Mouse (Mus musculus) forebrain, embryonic 14.5 days (tissue): ENCODE data around the gene Rrp1b. TPM values are rescaled to one million over a fixed set of nuclear protein-coding genes. Genes with fewer than 3 reads are reported as not detected.

Experiments used
- ATAC-seq: fragments of 200-750 bp; cut with Nextera tagmentation; 2 replicates; pipeline ENCODE4 v1.8.0; 2017; ENCODE audit warnings: mild to moderate bottlenecking, moderate library complexity
- DNase-seq: peaks from one replicate; pipeline ENCODE4 v3.0.0-alpha.2; 2015; ENCODE audit warnings: low spot score
- H3K27ac ChIP-seq: fragments of 300-500 bp; sonication (generic); 2 replicates; pipeline ENCODE4 v1.5.1; 2014; ENCODE audit warnings: low read depth, mild to moderate bottlenecking, control low read depth, low read length, moderate library complexity
- H3K27me3 ChIP-seq: fragments of 300-500 bp; sonication (generic); replicated peaks from 2 replicates; pipeline ENCODE4 v1.6.1; 2014; ENCODE audit warnings: low read length, control low read depth, mixed read lengths; ENCODE audit not compliant: control insufficient read depth, insufficient read depth
- H3K36me3 ChIP-seq: fragments of 300-500 bp; sonication (generic); 2 replicates; pipeline ENCODE4 v1.6.1; 2014; ENCODE audit warnings: low read length, control low read depth; ENCODE audit not compliant: control insufficient read depth, insufficient read depth
- H3K4me1 ChIP-seq: fragments of 300-500 bp; sonication (generic); 2 replicates; pipeline ENCODE4 v1.6.1; 2014; ENCODE audit warnings: antibody characterized with exemption, low read length, control low read depth; ENCODE audit not compliant: control insufficient read depth, insufficient read depth
- H3K4me2 ChIP-seq: fragments of 300-500 bp; sonication (generic); 2 replicates; pipeline ENCODE4 v1.6.1; 2014; ENCODE audit warnings: mild to moderate bottlenecking, control low read depth, low read length
- H3K4me3 ChIP-seq: fragments of 300-500 bp; sonication (generic); 2 replicates; pipeline ENCODE4 v1.5.1; 2014; ENCODE audit warnings: low read depth, low read length, control low read depth
- H3K9ac ChIP-seq: fragments of 300-500 bp; sonication (generic); 2 replicates; pipeline ENCODE4 v1.6.1; 2014; ENCODE audit warnings: mild to moderate bottlenecking, low read length, control low read depth, moderate library complexity
- H3K9me3 ChIP-seq: fragments of 300-500 bp; sonication (generic); replicated peaks from 2 replicates; pipeline ENCODE4 v1.6.1; 2016; ENCODE audit warnings: low read length, control low read depth, mixed read lengths; ENCODE audit not compliant: control insufficient read depth
- WGBS: fragments of 180-500 bp; shearing (Covaris S2); extraction: QIAGEN DNeasy Blood & Tissue Kit; methylation state at CpG from one replicate; pipeline ENCODE4 v1.1.7; 2014; 5-methylcytosine and 5-hydroxymethylcytosine counted together
- polyA plus RNA-seq: library from polyadenylated mRNA; unstranded; fragments of >200 nt; fragmentation: Nextera tagmentation; extraction: Ambion mirVana; gene quantifications from 2 replicates; pipeline ENCODE4 v1.2.1, GENCODE M21; 2014

The Rrp1b gene
- polyA plus RNA-seq, 1 experiment from 2014 or later, result 29.5 TPM

DNA sequence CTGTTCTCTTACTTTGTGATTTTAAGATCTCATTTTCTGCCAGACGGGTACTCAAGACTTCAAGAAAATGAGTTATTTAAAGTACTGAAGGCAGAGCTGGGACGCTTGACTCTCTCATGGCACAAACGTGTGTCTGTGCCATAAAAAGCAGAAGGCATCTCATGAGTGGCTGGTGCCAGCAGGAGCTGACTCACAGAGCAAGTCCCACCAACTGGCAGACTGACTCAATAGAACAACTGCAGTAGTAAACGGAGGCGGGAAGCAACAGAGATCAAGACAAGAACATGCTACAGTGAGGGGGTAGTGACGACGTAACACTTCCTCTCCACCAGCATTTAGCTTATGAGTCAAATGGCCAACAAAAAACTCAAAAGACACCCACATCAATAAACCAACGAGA lies 12.8 kb upstream of the Rrp1b start:
- 68% methylated on average over 8 of the region's 8 CpGs for WGBS
- Histone ChIP-seq H3K27me3 (no peaks in the 10 kb centered on the region), H3K27ac (no peak overlapping the region), H3K36me3 (no peaks in the 10 kb centered on the region), H3K4me2 (no peak overlapping the region), H3K9ac (0 out of 2 replicates have a peak overlapping the region, but pooled peaks have one; percentile 4), H3K9me3 (no peaks in the 10 kb centered on the region), H3K4me1 (no peaks in the 10 kb centered on the region), H3K4me3 (no peak overlapping the region)
- DNase-seq (peak; percentile 58), ATAC-seq (no peak)

DNA sequence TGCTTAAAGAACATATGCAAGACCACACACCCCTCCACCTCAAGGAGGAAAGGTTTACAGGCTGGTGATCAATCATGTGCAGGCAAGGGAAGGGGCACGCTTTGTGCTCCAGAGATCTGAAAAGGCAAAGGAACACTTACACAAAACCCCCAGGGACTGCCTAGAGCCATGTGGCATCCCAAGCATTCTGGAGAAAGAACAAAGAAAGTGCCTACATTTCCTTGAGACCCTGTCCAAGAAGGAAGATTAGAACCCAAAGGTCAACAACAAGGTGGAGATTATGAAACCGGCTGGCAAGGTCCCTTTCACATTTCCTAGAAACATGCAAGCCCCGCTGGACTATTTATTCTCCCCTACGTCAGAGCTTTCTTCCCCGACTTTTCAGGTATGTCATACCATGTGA lies 11.2 kb upstream of the Rrp1b start:
- Histone ChIP-seq H3K4me2 (no peak overlapping the region), H3K27me3 (no peaks in the 10 kb centered on the region), H3K9ac (no peak overlapping the region), H3K4me1 (no peaks in the 10 kb centered on the region), H3K4me3 (no peak overlapping the region), H3K36me3 (no peaks in the 10 kb centered on the region), H3K27ac (no peak overlapping the region), H3K9me3 (no peaks in the 10 kb centered on the region)
- ATAC-seq, result no peak
- no peak for DNase-seq
- WGBS, result 78% methylated on average over 5 of the region's 5 CpGs

DNA sequence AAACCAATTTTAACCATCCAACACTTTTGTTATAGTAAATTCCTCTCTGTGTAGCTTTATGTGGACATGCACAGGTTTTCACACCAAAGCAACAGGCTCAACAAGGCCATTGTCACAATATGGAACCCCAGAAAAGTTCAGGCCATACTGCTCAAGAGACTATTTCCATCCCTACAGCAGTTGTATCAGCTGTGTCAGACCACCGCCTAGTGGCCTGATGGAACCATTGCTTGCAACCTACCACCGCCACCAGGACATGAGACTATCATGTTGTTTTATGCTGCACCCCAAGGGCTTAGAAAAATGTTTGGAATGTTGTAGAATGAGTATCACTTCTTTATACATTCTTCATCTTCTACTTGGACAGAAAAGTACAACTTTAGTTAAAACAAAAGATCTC lies 10.5 kb upstream of the Rrp1b start:
- ATAC-seq (peak; percentile 77), DNase-seq (peak; percentile 83)
- 14% methylated on average over 2 of the region's 2 CpGs for WGBS
- H3K36me3 ChIP-seq, result no peaks in the 10 kb centered on the region
- H3K27ac ChIP-seq, result no peak overlapping the region
- no peaks in the 10 kb centered on the region for H3K27me3 ChIP-seq
- H3K4me3 ChIP-seq, result no peak overlapping the region
- H3K9me3 ChIP-seq, result no peaks in the 10 kb centered on the region
- H3K4me1 ChIP-seq, result no peaks in the 10 kb centered on the region
- no peak overlapping the region for H3K4me2 ChIP-seq
- no peak overlapping the region for H3K9ac ChIP-seq

DNA sequence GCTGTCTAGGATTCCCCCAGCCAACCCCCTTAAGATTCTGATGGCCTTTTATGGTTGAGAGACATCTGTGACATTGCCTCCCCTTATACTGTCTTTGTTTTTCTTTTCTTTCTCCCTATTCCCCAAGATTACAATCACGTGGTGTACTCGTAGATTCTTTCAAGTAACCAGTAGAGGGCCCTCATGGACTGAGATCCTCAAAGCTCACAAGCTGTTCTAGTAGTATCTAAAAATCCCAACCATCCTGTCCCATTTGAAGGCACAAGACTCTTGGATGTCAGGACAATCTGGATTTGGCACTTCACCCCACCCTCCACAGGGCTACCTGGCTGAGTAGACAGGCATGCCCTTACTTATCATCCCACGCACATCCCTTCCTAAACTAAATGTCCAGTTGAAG lies 8.2 kb upstream of the Rrp1b start:
- no peaks in the 10 kb centered on the region for H3K4me1 ChIP-seq
- no peaks in the 10 kb centered on the region for H3K27me3 ChIP-seq
- DNase-seq (peak; percentile 85), ATAC-seq (peak; percentile 42)
- WGBS, result 31% methylated on average over 3 of the region's 3 CpGs
- no peaks in the 10 kb centered on the region for H3K9me3 ChIP-seq
- no peak overlapping the region for H3K27ac ChIP-seq
- H3K4me3 ChIP-seq, result no peak overlapping the region
- no peaks in the 10 kb centered on the region for H3K36me3 ChIP-seq
- no peak overlapping the region for H3K9ac ChIP-seq
- no peak overlapping the region for H3K4me2 ChIP-seq

DNA sequence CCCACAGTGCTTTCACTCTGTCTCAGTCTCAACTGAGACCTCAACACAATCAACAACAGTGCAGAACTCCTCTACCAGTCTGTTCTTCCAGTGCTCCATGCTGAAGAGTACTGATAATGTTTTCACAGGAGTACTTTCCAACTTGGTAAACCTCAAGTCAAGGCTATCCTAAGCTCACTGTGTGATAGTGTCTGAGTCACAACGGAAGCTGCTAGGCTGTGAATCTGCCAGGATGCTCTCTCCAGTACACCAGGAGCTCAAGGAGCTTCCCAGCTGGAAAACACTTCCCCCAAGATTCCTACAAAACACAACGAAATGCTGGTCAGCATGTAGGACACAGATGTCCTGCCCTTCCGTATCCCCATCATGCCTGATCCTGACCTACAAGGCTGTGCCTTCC lies 7.6 kb upstream of the Rrp1b start:
- Histone ChIP-seq H3K27me3 (no peaks in the 10 kb centered on the region), H3K4me1 (no peaks in the 10 kb centered on the region), H3K9me3 (no peaks in the 10 kb centered on the region), H3K9ac (no peak overlapping the region), H3K36me3 (no peaks in the 10 kb centered on the region), H3K4me2 (no peak overlapping the region), H3K27ac (no peak overlapping the region), H3K4me3 (no peak overlapping the region)
- ATAC-seq, result no peak
- 88% methylated on average over 3 of the region's 3 CpGs for WGBS
- DNase-seq, result no peak

DNA sequence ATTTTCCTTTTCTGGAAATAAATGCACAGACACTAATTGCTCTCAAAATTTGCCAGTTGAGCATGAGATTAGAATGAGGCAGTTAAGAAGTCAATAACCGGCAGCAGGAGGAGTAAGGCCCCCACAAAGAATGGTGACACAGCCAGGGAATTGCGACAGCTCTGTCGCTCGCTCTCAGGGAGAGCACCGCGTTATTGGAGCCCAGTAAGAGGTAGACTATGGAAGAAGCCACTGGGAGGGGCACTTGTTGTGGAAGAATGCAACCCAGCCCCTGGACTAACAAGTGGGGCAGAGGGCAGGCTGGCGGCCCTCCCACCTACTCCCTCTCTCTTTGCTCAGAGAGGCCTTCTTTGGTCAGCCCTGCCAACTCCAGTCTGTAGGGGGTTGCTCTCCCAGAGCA lies 4.2 kb upstream of the Rrp1b start:
- ATAC-seq, result no peak

DNA sequence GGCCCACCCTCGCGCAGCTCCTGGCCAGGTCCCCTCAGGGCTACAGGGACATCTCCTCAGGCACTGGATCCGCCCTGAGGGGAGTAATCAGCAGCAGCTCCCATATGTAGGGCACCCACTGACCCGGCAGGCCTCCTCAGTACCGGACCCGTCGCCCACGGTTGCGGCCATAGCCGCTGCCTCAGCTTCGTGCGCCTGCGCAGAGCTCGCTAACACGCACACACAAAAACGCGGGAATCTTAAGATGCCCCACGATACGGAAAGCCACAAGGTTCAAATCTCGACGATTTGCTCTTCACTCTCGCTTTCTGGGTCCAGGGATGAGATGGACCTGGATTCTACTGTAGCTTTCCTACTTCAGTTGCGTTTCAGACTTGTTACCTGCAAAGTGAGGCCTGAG lies 1.6 kb upstream of the Rrp1b start:
- ATAC-seq (no peak), DNase-seq (no peak)
- Histone ChIP-seq H3K4me2 (no peak overlapping the region), H3K9me3 (no peaks in the 10 kb centered on the region), H3K27ac (no peak overlapping the region), H3K36me3 (no peaks in the 10 kb centered on the region), H3K4me1 (peaks cover 9% of the 10 kb centered on the region; the same call in 1 of the 2 replicates), H3K4me3 (no peak overlapping the region), H3K9ac (no peak overlapping the region), H3K27me3 (no peaks in the 10 kb centered on the region)
- 86% methylated on average over 23 of the region's 23 CpGs for WGBS

More for the DNA sequence above, 4.2 kb upstream of the Rrp1b start:
- H3K36me3 ChIP-seq, result no peaks in the 10 kb centered on the region
- H3K4me3 ChIP-seq, result no peak overlapping the region
- no peak overlapping the region for H3K4me2 ChIP-seq
- no peak overlapping the region for H3K27ac ChIP-seq
- no peaks in the 10 kb centered on the region for H3K9me3 ChIP-seq
- no peak overlapping the region for H3K9ac ChIP-seq
- no peaks in the 10 kb centered on the region for H3K27me3 ChIP-seq
- DNase-seq, result no peak
- H3K4me1 ChIP-seq, result peaks cover 3% of the 10 kb centered on the region; the same call in 1 of the 2 replicates
- WGBS, result 33% methylated on average over 7 of the region's 7 CpGs

DNA sequence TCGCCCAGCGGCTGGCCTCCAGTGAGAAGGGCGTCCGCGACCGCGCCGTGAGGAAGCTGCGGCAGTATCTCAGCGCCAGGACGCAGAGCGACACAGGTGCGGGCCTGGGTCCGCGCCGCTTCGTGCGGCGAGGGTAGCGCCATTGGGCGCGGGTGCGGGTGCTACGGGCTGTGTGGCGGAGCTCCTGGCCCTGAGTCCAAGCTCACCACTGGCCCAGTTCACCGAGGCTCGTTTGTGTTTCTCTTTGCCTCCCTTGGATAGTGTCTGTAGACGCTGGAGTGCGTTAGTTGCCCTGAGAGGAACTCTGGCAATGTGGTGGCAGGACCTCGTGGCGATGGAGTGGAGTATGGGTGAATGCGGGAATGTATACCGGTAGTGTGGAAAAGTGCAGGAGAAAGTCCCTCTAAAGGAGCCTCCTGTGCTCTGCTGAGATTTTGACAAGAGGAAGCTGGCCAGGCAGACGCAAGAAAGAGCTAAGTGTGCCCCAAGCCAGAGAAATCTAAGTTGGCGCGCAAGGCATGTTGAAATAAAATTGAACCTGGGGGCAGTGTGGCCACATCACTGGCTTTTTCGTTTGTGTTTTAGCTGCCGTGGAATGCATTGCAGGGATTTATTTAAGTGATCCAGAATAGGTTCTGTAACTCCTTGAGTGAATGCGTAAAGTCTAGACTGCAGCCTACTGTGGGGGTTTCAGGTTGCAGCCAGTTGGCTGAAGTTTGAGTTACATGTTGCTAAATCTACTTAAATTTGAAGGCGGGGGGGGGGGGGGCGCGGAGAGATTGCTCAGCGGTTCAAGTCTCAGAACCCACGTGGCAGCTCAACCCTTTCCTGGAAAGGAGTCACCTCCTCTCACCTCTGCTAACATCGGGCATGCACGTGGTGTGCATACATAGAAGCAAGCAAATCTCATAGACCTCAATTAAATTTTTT lies 874 bp downstream of the Rrp1b start:
- Histone ChIP-seq H3K4me2 (peak overlapping the region; percentile 83), H3K36me3 (no peaks in the 10 kb centered on the region), H3K9ac (peak overlapping the region; percentile 87), H3K4me1 (peaks cover 9% of the 10 kb centered on the region; the same call in 1 of the 2 replicates), H3K27ac (peak overlapping the region; percentile 72), H3K9me3 (no peaks in the 10 kb centered on the region), H3K4me3 (peak overlapping the region; percentile 92), H3K27me3 (no peaks in the 10 kb centered on the region)
- ATAC-seq (peak; percentile 79), DNase-seq (no peak)
- under 1% methylated on average over 46 of the region's 46 CpGs for WGBS

DNA sequence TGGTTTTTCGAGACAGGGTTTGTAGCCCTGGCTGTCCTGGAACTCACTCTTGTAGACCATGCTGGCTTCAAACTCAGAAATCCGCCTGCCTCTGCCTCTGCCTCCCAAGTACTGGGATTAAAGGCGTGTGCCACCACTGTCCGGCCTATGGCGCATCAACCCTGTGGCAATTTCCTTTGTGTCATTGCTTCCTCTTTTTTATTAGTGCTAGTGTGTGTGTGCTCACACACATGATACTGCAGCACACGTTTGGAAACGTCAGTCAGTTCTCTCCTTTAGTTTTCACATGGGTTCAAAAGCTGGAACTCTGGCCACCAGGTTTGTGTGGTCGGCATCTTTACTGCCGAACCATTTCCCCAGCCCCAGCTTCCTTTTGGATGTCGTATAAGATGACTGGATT lies 4.4 kb downstream of the Rrp1b start:
- Histone ChIP-seq H3K4me2 (no peak overlapping the region), H3K36me3 (no peaks in the 10 kb centered on the region), H3K9ac (no peak overlapping the region), H3K27me3 (no peaks in the 10 kb centered on the region), H3K27ac (no peak overlapping the region), H3K4me3 (no peak overlapping the region), H3K9me3 (no peaks in the 10 kb centered on the region), H3K4me1 (peaks cover 9% of the 10 kb centered on the region; the same call in 1 of the 2 replicates)
- 88% methylated on average over 10 of the region's 10 CpGs for WGBS
- no peak for ATAC-seq
- no peak for DNase-seq
